Comparison of ENCODE assay signal across 8 mouse cellular contexts in genomic region chr17:29370984-29371723, GRCm38 (mm10). TPM values are rescaled to one million over a fixed set of nuclear protein-coding genes. Genes with fewer than 3 reads are reported as not detected.
DNase-seq lines count a peak whose midpoint lies in the region; ATAC-seq and TF ChIP-seq lines count a peak whose summit lies in the region.

No protein-coding gene starts in this region.

- H3K36me3 ChIP-seq in ES-Bruce4 (ENCODE audit: control insufficient read depth, insufficient read depth, low read length, poor library complexity, severe bottlenecking), result no peaks in the 10 kb centered on the region
- no peaks in the 10 kb centered on the region for H3K36me3 ChIP-seq in forebrain, embryonic 11.5 days (ENCODE audit: control insufficient read depth, insufficient read depth, low read length)
- no peaks in the 10 kb centered on the region for H3K36me3 ChIP-seq in lung, embryonic 16.5 days (ENCODE audit: control insufficient read depth, insufficient read depth, low read length)
- H3K36me3 ChIP-seq in thymus, adult 2 months (ENCODE audit: control insufficient read depth, insufficient read depth, low read length), result no peaks in the 10 kb centered on the region

- H3K4me2 ChIP-seq in forebrain, embryonic 11.5 days (ENCODE audit: low read depth, low read length, severe bottlenecking), result no peak overlapping the region
- H3K4me2 ChIP-seq in lung, embryonic 16.5 days (ENCODE audit: low read depth, low read length), result no peak overlapping the region

- H3K27ac ChIP-seq in ES-Bruce4 (ENCODE audit: insufficient read depth, low read length), result no peak overlapping the region
- H3K27ac ChIP-seq in forebrain, embryonic 11.5 days (ENCODE audit: low read depth, low read length), result no peak overlapping the region
- no peak overlapping the region for H3K27ac ChIP-seq in lung, embryonic 16.5 days (ENCODE audit: low read length)
- H3K27ac ChIP-seq in thymus, adult 2 months (ENCODE audit: control insufficient read depth, insufficient read depth, low read length), result no peak overlapping the region

- TF ChIP-seq EP300 in ES-Bruce4 (IDR thresholded peaks at IDR 0.05; ENCODE audit: insufficient read depth, low read depth, low read length), result 0 out of 2 replicates have a peak, but pooled peaks have one; percentile 18

- no peaks in the 10 kb centered on the region for H3K9me3 ChIP-seq in ES-Bruce4 (replicated peaks; ENCODE audit: control insufficient read depth, insufficient read depth, low read length, poor library complexity, severe bottlenecking)
- H3K9me3 ChIP-seq in forebrain, embryonic 11.5 days (ENCODE audit: control insufficient read depth, low read length), result no peaks in the 10 kb centered on the region
- no peaks in the 10 kb centered on the region for H3K9me3 ChIP-seq in lung, embryonic 16.5 days (ENCODE audit: control insufficient read depth, low read length)

- H3K27me3 ChIP-seq in ES-Bruce4 (ENCODE audit: control insufficient read depth, insufficient read depth, low read length, poor library complexity, severe bottlenecking), result no peaks in the 10 kb centered on the region
- no peaks in the 10 kb centered on the region for H3K27me3 ChIP-seq in forebrain, embryonic 11.5 days (ENCODE audit: control insufficient read depth, insufficient read depth, low read length)
- H3K27me3 ChIP-seq in lung, embryonic 16.5 days (ENCODE audit: control insufficient read depth, insufficient read depth, low read depth, low read length), result no peaks in the 10 kb centered on the region
- no peaks in the 10 kb centered on the region for H3K27me3 ChIP-seq in thymus, adult 2 months (ENCODE audit: control insufficient read depth, insufficient read depth, low read length)

- no peak overlapping the region for H3K4me3 ChIP-seq in ES-Bruce4 (ENCODE audit: low read depth, low read length)
- H3K4me3 ChIP-seq in forebrain, embryonic 11.5 days (ENCODE audit: low read depth, low read length), result no peak overlapping the region
- H3K4me3 ChIP-seq in lung, embryonic 16.5 days (ENCODE audit: low read length), result no peak overlapping the region
- no peak overlapping the region for H3K4me3 ChIP-seq in thymus, adult 2 months (ENCODE audit: control insufficient read depth, insufficient read depth, low read length)

- peak; percentile 64; the same call in 1 of the 2 replicates for ATAC-seq in forebrain, embryonic 11.5 days (replicated peaks; ENCODE audit: low FRiP score)
- ATAC-seq in lung, embryonic 16.5 days (ENCODE audit: low read depth), result peak; percentile 55

- peaks cover 3% of the 10 kb centered on the region for H3K4me1 ChIP-seq in ES-Bruce4 (ENCODE audit: control insufficient read depth, insufficient read depth, low read length)
- peaks cover 2% of the 10 kb centered on the region; the same call in 1 of the 2 replicates for H3K4me1 ChIP-seq in forebrain, embryonic 11.5 days (replicated peaks; ENCODE audit: control insufficient read depth, insufficient read depth, low read length)
- H3K4me1 ChIP-seq in lung, embryonic 16.5 days (replicated peaks; ENCODE audit: control insufficient read depth, insufficient read depth, low read length), result no peaks in the 10 kb centered on the region
- no peaks in the 10 kb centered on the region for H3K4me1 ChIP-seq in thymus, adult 2 months (replicated peaks; ENCODE audit: control insufficient read depth, insufficient read depth, low read length)

- TF ChIP-seq CTCF in ES-Bruce4 (IDR thresholded peaks at IDR 0.05; ENCODE audit: low read depth, low read length), result peak; percentile 100
- TF ChIP-seq CTCF in thymus, adult 2 months (IDR thresholded peaks at IDR 0.05; ENCODE audit: borderline replicate concordance, control insufficient read depth, extremely low read depth, insufficient read depth, low read length, poor library complexity), result peak; percentile 97

- no peak overlapping the region for H3K9ac ChIP-seq in ES-Bruce4 (ENCODE audit: low read depth, poor library complexity, severe bottlenecking)
- 0 out of 2 replicates have a peak overlapping the region, but pooled peaks have one; percentile 3 for H3K9ac ChIP-seq in forebrain, embryonic 11.5 days (ENCODE audit: low read length)
- no peak overlapping the region for H3K9ac ChIP-seq in lung, embryonic 16.5 days (ENCODE audit: low read length)

- peak; percentile 93 for DNase-seq in c-Kit-positive CD71-negative TER-119-negative erythroid progenitor cells, embryonic 14.5 days (ENCODE audit: low read depth)
- peak; percentile 95 for DNase-seq in forebrain, embryonic 11.5 days (ENCODE audit: low spot score)
- DNase-seq in heart, postnatal 4 days, result peak; percentile 97
- peak; percentile 87 to 95 for DNase-seq in layer of hippocampus, adult 8-10 months (ENCODE audit: low spot score in 2 of 2)
- DNase-seq in ovary, adult 18-20 months (ENCODE audit: low spot score), result peak; percentile 75
- DNase-seq in thymus, adult 2 months, result peak; percentile 92

- TF ChIP-seq POLR2A in ES-Bruce4 (IDR thresholded peaks at IDR 0.05; ENCODE audit: insufficient read depth, low read length), result no peak
- TF ChIP-seq POLR2A in thymus, adult 2 months (IDR thresholded peaks at IDR 0.05; ENCODE audit: control insufficient read depth, extremely low read depth, insufficient read depth, low read length, poor library complexity), result no peak

- 9% methylated on average over 5 of the region's 5 CpGs for WGBS in forebrain, embryonic 11.5 days
- WGBS in lung, embryonic 16.5 days, result 7% methylated on average over 5 of the region's 5 CpGs
- 20% methylated on average over 5 of the region's 5 CpGs for WGBS in thymus, adult 2 months

RNA-seq across cellular contexts. Expression of gene Fgd2, which starts 10.4 kb away (rescaled TPM):
- polyA plus RNA-seq in ES-Bruce4 (2011; ENCODE audit: insufficient read depth, insufficient read length, low read depth, missing spikeins), result 4.6 and 5.1 TPM in 2 replicates
- 2.4 TPM in 2 replicates for polyA plus RNA-seq in forebrain, embryonic 11.5 days (2014; fragmentation: Nextera tagmentation; extraction: Ambion mirVana)
- 1 to 10 TPM; 2.1 to 2.8 TPM for total RNA-seq in heart, postnatal 4 days (2021)
- 10 to 100 TPM in 2 of 4 experiments, 1 to 10 TPM in 2; 5.5 to 13.8 (median 10.3) TPM for total RNA-seq in layer of hippocampus, adult 8-10 months (2022)
- 21.7 and 24.0 TPM in 2 replicates for polyA plus RNA-seq in lung, embryonic 16.5 days (2015; fragmentation: Nextera tagmentation; extraction: Ambion mirVana)
- 40.0 and 56.0 TPM in 2 replicates for polyA plus RNA-seq in thymus, adult 2 months (2012; rRNA removed)

RNA-seq across cellular contexts. Expression of gene Mtch1, which starts 23.4 kb away (rescaled TPM):
- polyA plus RNA-seq in ES-Bruce4 (2011; ENCODE audit: insufficient read depth, insufficient read length, low read depth, missing spikeins), result 129 and 134 TPM in 2 replicates
- polyA plus RNA-seq in forebrain, embryonic 11.5 days (2014; fragmentation: Nextera tagmentation; extraction: Ambion mirVana), result 332 and 420 TPM in 2 replicates
- total RNA-seq in heart, postnatal 4 days (2021), result 100 to 1,000 TPM; 358 to 374 TPM
- 100 to 1,000 TPM; 562 to 622 (median 577) TPM for total RNA-seq in layer of hippocampus, adult 8-10 months (2022)
- polyA plus RNA-seq in lung, embryonic 16.5 days (2015; fragmentation: Nextera tagmentation; extraction: Ambion mirVana), result 208 and 265 TPM in 2 replicates
- 332 and 354 TPM in 2 replicates for polyA plus RNA-seq in thymus, adult 2 months (2012; rRNA removed)

RNA-seq across cellular contexts. Expression of gene Pi16, which starts 53.7 kb away (rescaled TPM):
- 0.39 TPM in 1 of 2 replicates, not detected in the other for polyA plus RNA-seq in ES-Bruce4 (2011; ENCODE audit: insufficient read depth, insufficient read length, low read depth, missing spikeins)
- polyA plus RNA-seq in forebrain, embryonic 11.5 days (2014; fragmentation: Nextera tagmentation; extraction: Ambion mirVana), result 0.59 and 0.72 TPM in 2 replicates
- 10 to 100 TPM in 1 of 2 experiments, 1 to 10 TPM in 1; 8.8 to 10.2 TPM for total RNA-seq in heart, postnatal 4 days (2021)
- total RNA-seq in layer of hippocampus, adult 8-10 months (2022), result 1 to 10 TPM in 2 of 4 experiments, under 1 TPM in 2; 0.83 to 1.3 (median 1.1) TPM
- 2.3 and 3.5 TPM in 2 replicates for polyA plus RNA-seq in lung, embryonic 16.5 days (2015; fragmentation: Nextera tagmentation; extraction: Ambion mirVana)
- 22.7 and 24.5 TPM in 2 replicates for polyA plus RNA-seq in thymus, adult 2 months (2012; rRNA removed)
